Mouse (Mus musculus) CH12.LX (cell line): ENCODE measurements around the gene Foxr1. TPM values are rescaled to one million over a fixed set of nuclear protein-coding genes. Genes with fewer than 3 reads are reported as not detected.
A peak's percentile ranks its signal among the peaks of the same experiment; 100 is the strongest.

Experiments
- DNase-seq: peaks from one replicate; pipeline ENCODE4 v3.0.0-alpha.2; 2013; ENCODE audit errors: extremely low read depth
- H3K27ac ChIP-seq: 2 replicates; pipeline ENCODE4 v1.5.1; 2012; ENCODE audit warnings: low read depth, mild to moderate bottlenecking, control low read depth, moderate library complexity; ENCODE audit not compliant: insufficient read depth
- H3K27me3 ChIP-seq: replicated peaks from 2 replicates; pipeline ENCODE3; 2012; ENCODE audit warnings: inconsistent platforms
- H3K36me3 ChIP-seq, 2 experiments: replicated peaks in 1 of 2; 2 replicates each; pipeline versions ENCODE3 to v1.6.1; 2012; ENCODE audit warnings: inconsistent platforms in 1 of 2, low read length in 1 of 2, mild to moderate bottlenecking in 1 of 2, mixed read lengths in 1 of 2, moderate library complexity in 1 of 2; ENCODE audit not compliant: control insufficient read depth in 1 of 2, insufficient read depth in 1 of 2
- H3K4me1 ChIP-seq, 2 experiments: 2 replicates each; pipeline ENCODE4 v1.6.1; 2012; ENCODE audit warnings: inconsistent platforms in 1 of 2, moderate library complexity in 1 of 2; ENCODE audit not compliant: insufficient read depth in 2 of 2, control insufficient read depth in 1 of 2
- H3K4me2 ChIP-seq: 2 replicates; pipeline ENCODE4 v1.6.1; 2012; ENCODE audit warnings: low read depth, mild to moderate bottlenecking, control low read depth; ENCODE audit not compliant: poor library complexity, insufficient read depth, severe bottlenecking
- H3K4me3 ChIP-seq, 3 experiments: fragments of 150-350 bp in 1 of 3; sonication (generic) in 1 of 3; replicated peaks in 1 of 3; 2 replicates each; pipeline versions ENCODE3 to v1.5.1; 2011 to 2012; ENCODE audit warnings: low read depth in 2 of 3, low read length in 2 of 3, mild to moderate bottlenecking in 2 of 3, moderate library complexity in 2 of 3, control low read depth in 1 of 3, improper control_type of control experiment in 1 of 3, inconsistent platforms in 1 of 3, mixed read lengths in 1 of 3; ENCODE audit not compliant: poor library complexity in 1 of 3
- H3K79me2 ChIP-seq: replicated peaks from 2 replicates; pipeline ENCODE4 v1.6.1; 2012; ENCODE audit warnings: mild to moderate bottlenecking, moderate library complexity; ENCODE audit not compliant: control insufficient read depth, poor library complexity, insufficient read depth, severe bottlenecking; ENCODE audit errors: extremely low read depth
- H3K9ac ChIP-seq: 2 replicates; pipeline ENCODE4 v1.6.1; 2012; ENCODE audit warnings: low read depth, mild to moderate bottlenecking, control low read depth, moderate library complexity; ENCODE audit not compliant: insufficient read depth
- H3K9me3 ChIP-seq: replicated peaks from 2 replicates; pipeline ENCODE3; 2012; ENCODE audit warnings: low read length, inconsistent platforms, mixed read lengths
- BHLHE40 ChIP-seq: IDR thresholded peaks from 2 replicates; pipeline ENCODE4 v1.6.1; 2011; ENCODE audit warnings: mild to moderate bottlenecking, low read depth, low read length, improper control_type of control experiment
- CHD1 ChIP-seq: IDR thresholded peaks from 2 replicates; pipeline ENCODE4 v1.6.1; 2012; ENCODE audit warnings: low read depth, low read length, improper control_type of control experiment, inconsistent platforms
- CHD2 ChIP-seq: IDR thresholded peaks from 2 replicates; pipeline ENCODE4 v1.6.1; 2011; ENCODE audit warnings: low read length, improper control_type of control experiment
- CTCF ChIP-seq, 2 experiments: IDR thresholded peaks in 1 of 2; conservative IDR thresholded peaks in 1 of 2; 2 replicates each; pipeline ENCODE4 v1.5.1; 2011 to 2012; ENCODE audit warnings: low read depth in 2 of 2, low read length in 2 of 2, improper control_type of control experiment in 1 of 2, inconsistent platforms in 1 of 2, mild to moderate bottlenecking in 1 of 2, moderate library complexity in 1 of 2
- ELF1 ChIP-seq: IDR thresholded peaks from 2 replicates; pipeline ENCODE4 v1.6.1; 2014; ENCODE audit warnings: low read depth, mild to moderate bottlenecking, inconsistent platforms, low read length, improper control_type of control experiment
- EP300 ChIP-seq: IDR thresholded peaks from 2 replicates; pipeline ENCODE4 v1.6.1; 2011; ENCODE audit warnings: low read length, improper control_type of control experiment
- ETS1 ChIP-seq: conservative IDR thresholded peaks from 2 replicates; pipeline ENCODE4 v1.6.1; 2012; ENCODE audit warnings: low read depth, mild to moderate bottlenecking, inconsistent platforms, low read length, improper control_type of control experiment, moderate library complexity
- GABPA ChIP-seq: IDR thresholded peaks from 2 replicates; pipeline ENCODE4 v1.6.1; 2012; ENCODE audit warnings: low read depth, low read length, improper control_type of control experiment, inconsistent platforms; ENCODE audit not compliant: insufficient replicate concordance
- HCFC1 ChIP-seq: IDR thresholded peaks from 2 replicates; pipeline ENCODE4 v1.6.1; 2012; ENCODE audit warnings: low read depth, mild to moderate bottlenecking, inconsistent platforms, low read length, improper control_type of control experiment
- JUND ChIP-seq: conservative IDR thresholded peaks from 2 replicates; pipeline ENCODE4 v1.6.1; 2011; ENCODE audit warnings: low read depth, low read length, improper control_type of control experiment
- KAT2A ChIP-seq: IDR thresholded peaks from 2 replicates; pipeline ENCODE4 v1.6.1; 2012; ENCODE audit warnings: low read length, improper control_type of control experiment, inconsistent platforms; ENCODE audit not compliant: insufficient replicate concordance
- MAFK ChIP-seq: IDR thresholded peaks from 2 replicates; pipeline ENCODE4 v1.6.1; 2011; ENCODE audit warnings: low read length, improper control_type of control experiment; ENCODE audit not compliant: insufficient replicate concordance
- MAX ChIP-seq: IDR thresholded peaks from 2 replicates; pipeline ENCODE4 v1.6.1; 2011; ENCODE audit warnings: low read length, improper control_type of control experiment
- MEF2A ChIP-seq: IDR thresholded peaks from 2 replicates; pipeline ENCODE4 v1.6.1; 2014; ENCODE audit warnings: low read depth, mild to moderate bottlenecking, inconsistent platforms, low read length, improper control_type of control experiment, borderline replicate concordance
- MXI1 ChIP-seq: IDR thresholded peaks from 2 replicates; pipeline ENCODE4 v1.6.1; 2011; ENCODE audit warnings: mild to moderate bottlenecking, low read depth, low read length, improper control_type of control experiment
- NELFE ChIP-seq: IDR thresholded peaks from 2 replicates; pipeline ENCODE4 v1.6.1; 2011; ENCODE audit warnings: low read depth, low read length, improper control_type of control experiment
- NRF1 ChIP-seq: IDR thresholded peaks from 2 replicates; pipeline ENCODE4 v1.6.1; 2014; ENCODE audit warnings: low read depth, mild to moderate bottlenecking, inconsistent platforms, low read length, improper control_type of control experiment, moderate library complexity
- POLR2A ChIP-seq: IDR thresholded peaks from 2 replicates; pipeline ENCODE4 v1.6.1; 2011; ENCODE audit warnings: low read depth, mild to moderate bottlenecking, improper control_type of control experiment, low read length
- RAD21 ChIP-seq: IDR thresholded peaks from 2 replicates; pipeline ENCODE4 v1.6.1; 2011; ENCODE audit warnings: low read depth, mild to moderate bottlenecking, low read length, improper control_type of control experiment, moderate library complexity
- RCOR1 ChIP-seq: conservative IDR thresholded peaks from 2 replicates; pipeline ENCODE4 v1.6.1; 2012; ENCODE audit warnings: low read depth, mild to moderate bottlenecking, inconsistent platforms, low read length, improper control_type of control experiment
- SIN3A ChIP-seq: IDR thresholded peaks from 2 replicates; pipeline ENCODE4 v1.6.1; 2012; ENCODE audit warnings: low read length, improper control_type of control experiment, inconsistent platforms
- SMC3 ChIP-seq: IDR thresholded peaks from 2 replicates; pipeline ENCODE4 v1.6.1; 2011; ENCODE audit warnings: low read depth, low read length, improper control_type of control experiment
- TBP ChIP-seq: conservative IDR thresholded peaks from 2 replicates; pipeline ENCODE4 v1.6.1; 2011; ENCODE audit warnings: low read depth, low read length, improper control_type of control experiment
- TCF12 ChIP-seq: IDR thresholded peaks from 2 replicates; pipeline ENCODE4 v1.6.1; 2014; ENCODE audit warnings: low read depth, mild to moderate bottlenecking, inconsistent platforms, low read length, improper control_type of control experiment
- UBTF ChIP-seq: IDR thresholded peaks from 2 replicates; pipeline ENCODE4 v1.6.1; 2012; ENCODE audit warnings: low read depth, mild to moderate bottlenecking, inconsistent platforms, low read length, improper control_type of control experiment, moderate library complexity
- USF1 ChIP-seq: IDR thresholded peaks from 2 replicates; pipeline ENCODE4 v1.6.1; 2014; ENCODE audit warnings: low read depth, mild to moderate bottlenecking, inconsistent platforms, low read length, improper control_type of control experiment
- USF2 ChIP-seq: conservative IDR thresholded peaks from 2 replicates; pipeline ENCODE4 v1.6.1; 2011; ENCODE audit warnings: low read depth, low read length, improper control_type of control experiment
- ZC3H11A ChIP-seq: IDR thresholded peaks from 2 replicates; pipeline ENCODE4 v1.6.1; 2012; ENCODE audit warnings: low read depth, mild to moderate bottlenecking, inconsistent platforms, low read length, improper control_type of control experiment
- ZKSCAN1 ChIP-seq: IDR thresholded peaks from 2 replicates; pipeline ENCODE4 v1.6.1; 2012; ENCODE audit warnings: low read depth, inconsistent platforms, low read length, improper control_type of control experiment, borderline replicate concordance
- ZMIZ1 ChIP-seq: IDR thresholded peaks from 2 replicates; pipeline ENCODE4 v1.6.1; 2012; ENCODE audit warnings: low read depth, mild to moderate bottlenecking, inconsistent platforms, low read length, improper control_type of control experiment
- ZNF384 ChIP-seq: IDR thresholded peaks from 2 replicates; pipeline ENCODE4 v1.6.1; 2012; ENCODE audit warnings: low read depth, low read length, improper control_type of control experiment, inconsistent platforms
- dilution Hi-C: fragments of 300-500 bp; cut with MboI; formaldehyde crosslinking; loops from 2 replicates; pipeline ENCODE4 v1.14.3; 2020; ENCODE audit warnings: low sequenced_read_pairs; ENCODE audit not compliant: extremely low pct_unique_long_range_greater_than_20kb, extremely low pct_ligation_motif_present
- in situ Hi-C: fragments of 300-500 bp; cut with MboI; formaldehyde crosslinking; loops from 3 replicates; pipeline ENCODE4 v1.14.3; 2019; ENCODE audit warnings: low sequenced_read_pairs, low pct_ligation_motif_present, low pct_unique_long_range_greater_than_20kb, mixed read lengths
- polyA plus RNA-seq: library from polyadenylated mRNA; unstranded; fragments of >175 nt; gene quantifications from 2 replicates; pipeline ENCODE4 v1.2.1, GENCODE M21; 2012; ENCODE audit warnings: low read depth; ENCODE audit not compliant: insufficient read length
- total RNA-seq, 2 experiments: library from RNA; depleted of rRNA; stranded (reverse); fragments of 300-350 nt in 1 of 2; fragments of >200 nt in 1 of 2; gene quantifications; 2 replicates each; pipeline ENCODE4 v1.2.3; 2012 to 2014

The Foxr1 gene
- total and polyA plus RNA-seq, 3 experiments, result 0.21 to 1.4 TPM; not detected in 1

DNA sequence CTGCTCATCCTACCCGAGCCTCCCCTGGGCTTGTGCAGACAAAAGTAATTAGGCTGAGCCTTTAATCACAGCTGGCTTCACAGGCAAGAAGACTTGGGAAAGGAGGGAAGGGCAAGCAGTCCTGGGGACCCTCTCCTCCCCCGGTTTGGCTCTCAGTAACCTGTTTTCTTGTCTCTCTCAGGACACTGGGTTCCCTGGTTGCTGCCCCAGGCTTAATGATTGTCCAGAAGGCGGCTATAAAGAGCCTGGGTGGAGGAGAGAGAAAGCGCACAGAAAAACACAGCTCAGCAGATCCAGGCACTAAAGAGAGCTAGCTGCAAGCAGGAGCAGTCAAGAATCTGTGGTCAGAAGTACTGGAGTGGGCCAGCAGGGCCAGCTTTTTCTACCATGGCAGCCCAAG is 42.8 kb downstream of the Foxr1 start:
- peaks cover 10 to 75% of the 10 kb centered on the region in 2 experiments for H3K4me1 ChIP-seq

DNA sequence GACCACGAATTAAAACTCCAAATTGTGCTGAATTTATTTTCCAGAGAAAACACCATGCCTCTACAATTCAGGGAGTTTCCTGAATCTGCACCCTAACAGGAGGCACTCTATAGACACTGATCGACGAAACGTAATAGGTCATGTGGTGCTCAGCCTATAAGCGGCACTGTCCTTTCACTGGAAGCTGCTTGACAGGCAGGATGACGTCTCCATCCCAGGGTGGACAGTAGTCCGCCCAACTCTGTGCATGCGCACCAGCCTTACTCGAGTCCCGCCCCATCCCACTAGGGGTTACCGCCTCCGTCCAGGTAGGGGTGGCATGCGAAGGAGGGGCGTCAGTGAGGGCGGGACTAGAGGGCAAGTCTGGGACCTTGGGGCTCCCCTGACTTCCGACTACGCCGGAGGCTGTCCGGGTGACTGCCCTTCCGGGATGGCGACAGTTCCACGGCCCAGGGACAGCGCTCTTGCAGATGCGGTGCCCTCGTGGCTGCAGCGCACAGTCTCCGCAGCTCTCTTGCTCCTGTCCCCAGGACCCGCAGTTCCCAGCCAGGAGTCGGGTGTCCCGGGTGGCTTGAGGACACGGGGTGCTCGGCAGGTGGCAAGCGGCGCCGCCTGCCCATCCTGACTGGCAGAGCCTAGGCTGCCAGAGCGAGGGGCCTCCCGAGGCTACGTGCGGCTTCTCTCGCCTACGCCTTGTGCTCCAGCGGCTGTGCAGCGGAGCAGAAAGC is 44.1 kb downstream of the Foxr1 start, which contains the start of gene Slc37a4:
Slc37a4 (plus strand) TSS at position 169 of the 728 bp plus-strand sequence.
- dilution Hi-C loops (no loop called here), in situ Hi-C loops (loop anchor here (5.0 kb wide), 1 partner anchor 55 kb away; the partner anchor contains the start of gene Hmbs)
- peak within 1 kb of the TSS; percentile 81 for H3K4me2 ChIP-seq
- peak within 1 kb of the TSS; percentile 15; the same call in 1 of the 2 replicates for H3K27ac ChIP-seq
- peaks cover 21 to 48% of the 10 kb centered on the region in 2 experiments for H3K36me3 ChIP-seq
- no peaks in the 10 kb centered on the region for H3K27me3 ChIP-seq
- DNase-seq, result peak; percentile 97
- peak within 1 kb of the TSS; percentile 64 for H3K9ac ChIP-seq
- no peaks in the 10 kb centered on the region for H3K9me3 ChIP-seq
- H3K4me1 ChIP-seq, result peaks cover 10 to 71% of the 10 kb centered on the region in 2 experiments
- H3K4me3 ChIP-seq, result peak within 1 kb of the TSS; percentile 58 to 80 (median 64)
- no peaks in the 10 kb centered on the region for H3K79me2 ChIP-seq
- no peak for TF ChIP-seq EP300
- no peak for TF ChIP-seq RAD21
- TF ChIP-seq ZKSCAN1, result no peak
- peak; percentile 92 for TF ChIP-seq ELF1
- TF ChIP-seq BHLHE40, result no peak
- TF ChIP-seq KAT2A, result no peak
- peak; percentile 60; the same call in 1 of the 2 replicates for TF ChIP-seq MEF2A
- peak; percentile 72 for TF ChIP-seq MAX
- peak; percentile 96 for TF ChIP-seq NRF1
- TF ChIP-seq POLR2A, result peak; percentile 89
- no peak for TF ChIP-seq ZC3H11A
- TF ChIP-seq ETS1, result 0 out of 2 replicates have a peak, but pooled peaks have one; percentile 23
- no peak; a peak in 1 of 4 replicates for TF ChIP-seq CTCF (conservative IDR thresholded peaks at IDR 0.05 in 1 of 2, IDR thresholded peaks at IDR 0.05 in 1 of 2; ENCODE audit: low read depth in 2 of 2, low read length in 2 of 2)
- peak; percentile 64 for TF ChIP-seq HCFC1
- TF ChIP-seq SIN3A, result peak; percentile 68
- TF ChIP-seq CHD2, result peak; percentile 44; the same call in 1 of the 2 replicates
- no peak for TF ChIP-seq UBTF
- TF ChIP-seq JUND, result no peak
- TF ChIP-seq ZNF384, result no peak
- no peak for TF ChIP-seq RCOR1
- peak; percentile 88 for TF ChIP-seq TBP
- no peak for TF ChIP-seq GABPA
- peak; percentile 85 for TF ChIP-seq NELFE
- TF ChIP-seq MAFK, result no peak
- no peak for TF ChIP-seq MXI1
- TF ChIP-seq TCF12, result peak; percentile 38; the same call in 1 of the 2 replicates

More for the DNA sequence above, 42.8 kb downstream of the Foxr1 start:
- no peak for DNase-seq
- Histone ChIP-seq H3K9me3 (no peaks in the 10 kb centered on the region), H3K27ac (no peak overlapping the region), H3K36me3 (peaks cover 30 to 50% of the 10 kb centered on the region in 2 experiments), H3K9ac (no peak overlapping the region), H3K4me3 (peak overlapping the region in 1 of 3 experiments; percentile 80), H3K4me2 (no peak overlapping the region), H3K27me3 (no peaks in the 10 kb centered on the region), H3K79me2 (no peaks in the 10 kb centered on the region)
- dilution Hi-C loops (no loop called here), in situ Hi-C loops (loop anchor here (5.0 kb wide), 1 partner anchor 56 kb away; the partner anchor contains the start of gene Hmbs)
- TF ChIP-seq UBTF, result no peak
- no peak for TF ChIP-seq CTCF (conservative IDR thresholded peaks at IDR 0.05 in 1 of 2, IDR thresholded peaks at IDR 0.05 in 1 of 2; ENCODE audit: low read depth in 2 of 2, low read length in 2 of 2)
- no peak for TF ChIP-seq SMC3
- no peak for TF ChIP-seq EP300
- TF ChIP-seq ZMIZ1, result no peak
- no peak for TF ChIP-seq CHD1
- TF ChIP-seq ELF1, result no peak
- no peak for TF ChIP-seq JUND
- TF ChIP-seq USF2, result no peak
- TF ChIP-seq ZNF384, result no peak
- no peak for TF ChIP-seq NELFE
- TF ChIP-seq KAT2A, result no peak
- TF ChIP-seq HCFC1, result no peak
- TF ChIP-seq USF1, result no peak
